Mouse (Mus musculus) hindbrain, embryonic 13.5 days (tissue): ENCODE measurements around the gene Clrn1. TPM values are rescaled to one million over a fixed set of nuclear protein-coding genes. Genes with fewer than 3 reads are reported as not detected.
"Not testable (repeated sequence)": the region's sequence is repeated elsewhere in the genome, so short reads cannot be mapped to it uniquely, and the experiment has no call there.

Experiments
- ATAC-seq: fragments of 200-750 bp; cut with Nextera tagmentation; 2 replicates; pipeline ENCODE4 v1.8.0; 2017; ENCODE audit warnings: moderate TSS enrichment; ENCODE audit not compliant: low FRiP score
- H3K27ac ChIP-seq: fragments of 300-500 bp; sonication (generic); 2 replicates; pipeline ENCODE4 v1.5.1; 2015; ENCODE audit warnings: inconsistent platforms, mild to moderate bottlenecking, moderate library complexity
- H3K27me3 ChIP-seq: fragments of 300-500 bp; sonication (generic); 2 replicates; pipeline ENCODE4 v1.6.1; 2015; ENCODE audit warnings: mild to moderate bottlenecking, inconsistent platforms
- H3K36me3 ChIP-seq: fragments of 300-500 bp; sonication (generic); 2 replicates; pipeline ENCODE4 v1.6.1; 2015; ENCODE audit warnings: mild to moderate bottlenecking, inconsistent platforms
- H3K4me1 ChIP-seq: fragments of 300-500 bp; sonication (generic); replicated peaks from 2 replicates; pipeline ENCODE4 v1.6.1; 2015; ENCODE audit warnings: inconsistent platforms
- H3K4me2 ChIP-seq: fragments of 300-500 bp; sonication (generic); 2 replicates; pipeline ENCODE4 v1.6.1; 2015; ENCODE audit warnings: inconsistent platforms, mild to moderate bottlenecking, moderate library complexity
- H3K4me3 ChIP-seq: fragments of 300-500 bp; sonication (generic); 2 replicates; pipeline ENCODE4 v1.5.1; 2015; ENCODE audit warnings: mild to moderate bottlenecking, inconsistent platforms
- H3K9ac ChIP-seq: fragments of 300-500 bp; sonication (generic); 2 replicates; pipeline ENCODE4 v1.6.1; 2015; ENCODE audit warnings: mild to moderate bottlenecking, inconsistent platforms
- H3K9me3 ChIP-seq: fragments of 300-500 bp; sonication (generic); 2 replicates; pipeline ENCODE4 v1.6.1; 2016; ENCODE audit warnings: inconsistent platforms
- WGBS: fragments of 180-500 bp; shearing (Covaris S2); methylation state at CpG from one replicate; pipeline ENCODE4 v1.1.7; 2015; 5-methylcytosine and 5-hydroxymethylcytosine counted together
- polyA plus RNA-seq: library from polyadenylated mRNA; unstranded; fragments of >200 nt; fragmentation: Nextera tagmentation; extraction: Ambion mirVana; gene quantifications from 2 replicates; pipeline ENCODE4 v1.2.1, GENCODE M21; 2015

Clrn1 gene
- polyA plus RNA-seq, 1 experiment from 2014 or later, result 4.7 TPM

DNA sequence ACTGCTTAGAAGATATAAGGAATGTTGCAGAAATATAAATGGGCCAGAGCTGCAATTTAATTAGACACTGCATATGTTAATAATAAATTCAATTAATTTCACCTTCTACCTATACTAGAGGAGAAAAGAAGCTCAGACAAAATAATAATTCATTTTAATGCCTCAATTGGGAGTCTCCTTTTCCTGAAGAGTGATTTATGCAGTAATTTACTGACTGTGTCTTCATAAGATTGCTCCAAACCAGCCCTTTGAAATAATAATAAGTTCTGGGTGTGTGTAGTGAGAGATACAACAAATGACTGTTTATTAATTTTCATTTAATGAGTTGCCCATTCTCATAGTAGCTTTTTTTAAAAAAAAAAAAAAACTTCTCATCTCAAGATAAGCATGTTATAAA lies 1.6 kb downstream of the Clrn1 start:
- peak; percentile 29; the same call in 1 of the 2 replicates for ATAC-seq
- Histone ChIP-seq H3K9me3 (no peaks in the 10 kb centered on the region), H3K36me3 (no peaks in the 10 kb centered on the region), H3K4me3 (no peak overlapping the region), H3K27me3 (no peaks in the 10 kb centered on the region), H3K27ac (no peak overlapping the region), H3K9ac (no peak overlapping the region), H3K4me1 (peaks cover 18% of the 10 kb centered on the region), H3K4me2 (no peak overlapping the region)

DNA sequence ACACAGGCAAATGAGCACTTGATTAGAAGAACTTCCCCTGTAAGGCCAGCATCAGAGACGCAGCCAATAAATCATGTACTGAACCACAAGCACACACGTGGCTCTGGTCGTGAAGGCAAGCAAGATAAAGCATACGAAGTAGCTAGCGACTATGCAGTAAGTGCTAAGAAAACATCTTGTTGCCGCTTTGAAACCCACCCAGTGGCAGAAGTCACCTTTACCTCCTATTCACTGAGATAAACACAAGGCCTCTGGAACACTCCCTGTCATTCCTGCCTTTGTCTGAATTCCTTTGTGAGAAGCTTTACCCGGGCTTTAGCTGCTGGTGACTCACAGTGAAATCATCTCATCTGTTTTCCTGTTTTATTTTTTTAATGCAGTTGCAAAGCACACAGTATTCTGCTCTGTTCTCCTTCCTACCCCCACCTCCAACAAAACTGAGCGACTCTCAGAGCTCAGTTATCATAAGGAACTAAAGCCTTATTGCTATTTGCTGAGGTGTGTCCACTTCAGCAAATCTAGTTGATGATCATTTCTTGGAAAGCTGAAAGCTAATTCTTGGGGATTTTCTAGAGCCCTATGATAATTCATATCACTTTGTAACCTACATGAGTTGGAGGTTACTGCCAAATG lies 2.1 kb downstream of the Clrn1 start:
- Histone ChIP-seq H3K9me3 (no peaks in the 10 kb centered on the region), H3K27me3 (no peaks in the 10 kb centered on the region), H3K36me3 (no peaks in the 10 kb centered on the region), H3K9ac (peak overlapping the region; percentile 49; the same call in 1 of the 2 replicates), H3K4me1 (peaks cover 18% of the 10 kb centered on the region), H3K4me2 (no peak overlapping the region), H3K4me3 (no peak overlapping the region), H3K27ac (peak overlapping the region; percentile 65)
- peak; percentile 44 for ATAC-seq
- 22% methylated on average over 8 of the region's 8 CpGs for WGBS

DNA sequence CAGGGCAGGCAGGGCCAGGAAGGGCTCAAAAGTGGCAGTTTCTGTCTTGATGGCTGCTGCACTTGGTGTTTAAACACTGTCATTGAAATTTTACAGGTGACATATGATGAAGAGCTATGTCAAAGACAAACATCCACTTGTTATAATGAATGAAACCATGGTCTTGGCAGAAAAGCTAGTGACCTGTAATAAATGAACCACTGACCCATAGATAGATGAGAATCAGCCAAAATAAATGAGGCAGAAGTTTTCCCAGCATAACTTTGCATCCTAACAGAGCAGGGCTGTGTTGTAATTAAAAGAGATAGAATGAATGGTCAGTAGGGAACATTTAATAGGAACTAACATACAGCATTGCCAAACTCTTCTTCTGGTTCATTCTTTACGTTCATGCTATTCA lies 4.1 kb downstream of the Clrn1 start:
- no peak for ATAC-seq
- H3K4me2 ChIP-seq, result no peak overlapping the region
- WGBS, result 39% methylated on average over 1 of the region's 1 CpGs

DNA sequence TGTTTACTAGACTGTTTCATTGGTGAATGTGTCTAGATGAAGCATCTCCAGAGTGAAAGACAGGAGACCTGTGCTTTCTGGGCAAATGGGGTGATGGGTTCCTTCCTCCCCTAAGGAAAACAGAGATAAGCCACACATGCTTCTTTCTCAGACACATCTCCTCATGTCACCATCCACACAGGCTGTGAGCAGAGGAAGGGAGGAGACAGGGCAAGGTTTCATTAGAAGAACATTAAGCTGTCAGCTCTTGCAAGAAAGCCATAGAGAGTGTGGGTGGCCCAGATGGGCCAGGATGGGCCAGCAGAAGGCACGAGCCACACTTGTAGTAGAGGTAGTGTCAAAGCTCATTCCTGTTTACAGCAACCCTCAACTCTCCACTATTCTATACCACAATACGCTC lies 5.0 kb downstream of the Clrn1 start:
- Histone ChIP-seq H3K4me2 (no peak overlapping the region), H3K4me3 (no peak overlapping the region), H3K4me1 (peaks cover 17% of the 10 kb centered on the region), H3K27me3 (no peaks in the 10 kb centered on the region), H3K27ac (no peak overlapping the region), H3K9me3 (no peaks in the 10 kb centered on the region), H3K9ac (no peak overlapping the region), H3K36me3 (no peaks in the 10 kb centered on the region)
- no peak for ATAC-seq
- 63% methylated on average over 2 of the region's 2 CpGs for WGBS

More for the DNA sequence above, 4.1 kb downstream of the Clrn1 start:
- Histone ChIP-seq H3K36me3 (no peaks in the 10 kb centered on the region), H3K27me3 (no peaks in the 10 kb centered on the region), H3K27ac (no peak overlapping the region), H3K9ac (no peak overlapping the region), H3K4me1 (peaks cover 18% of the 10 kb centered on the region), H3K9me3 (no peaks in the 10 kb centered on the region), H3K4me3 (no peak overlapping the region)

DNA sequence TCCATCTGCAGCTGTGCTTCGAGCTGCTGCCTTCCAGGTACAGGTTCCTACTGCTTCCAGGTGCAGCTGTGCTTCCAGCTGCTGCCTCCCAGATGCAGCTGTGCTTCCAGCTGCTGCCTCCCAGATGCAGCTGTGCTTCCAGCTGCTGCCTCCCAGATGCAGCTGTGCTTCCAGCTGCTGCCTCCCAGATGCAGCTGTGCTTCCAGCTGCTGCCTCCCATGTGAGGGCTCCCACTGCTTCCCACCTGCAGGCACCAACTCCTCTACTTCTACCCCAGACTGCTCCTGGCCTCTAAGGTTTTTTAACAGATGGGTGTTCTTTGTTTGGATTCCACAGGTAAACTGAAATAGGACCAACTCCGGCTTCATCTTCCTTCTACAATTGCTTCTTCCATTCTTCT lies 13.3 kb downstream of the Clrn1 start:
- H3K9me3 ChIP-seq, H3K27ac ChIP-seq, H3K9ac ChIP-seq, H3K27me3 ChIP-seq, H3K36me3 ChIP-seq, H3K4me3 ChIP-seq, ATAC-seq, H3K4me1 ChIP-seq, H3K4me2 ChIP-seq: not testable (repeated sequence)
- WGBS, result 73% methylated on average over 2 of the region's 2 CpGs

DNA sequence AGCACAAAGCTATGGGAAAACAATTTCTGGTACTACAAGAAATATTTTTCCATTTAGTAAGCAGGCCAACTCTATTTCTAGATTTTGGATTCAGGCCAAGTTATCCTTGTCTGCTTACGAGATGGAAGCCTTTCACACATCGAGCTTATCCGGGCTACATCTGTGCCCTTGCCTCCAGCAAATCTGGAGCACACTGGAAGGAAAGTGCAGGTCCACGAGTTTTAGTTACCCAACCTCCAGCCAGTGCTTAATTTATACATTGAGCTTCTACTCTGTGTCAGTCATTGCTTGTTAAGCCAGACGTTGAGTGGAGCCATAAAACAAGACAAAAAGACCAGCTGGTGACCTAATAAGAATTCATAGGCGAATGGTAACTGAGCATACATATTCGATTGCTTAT lies 19.4 kb downstream of the Clrn1 start:
- ATAC-seq, result no peak
- Histone ChIP-seq H3K27ac (no peak overlapping the region), H3K9ac (no peak overlapping the region), H3K36me3 (no peaks in the 10 kb centered on the region), H3K4me1 (0 out of 2 replicates have a peak, but pooled peaks cover 3% of the 10 kb centered on the region), H3K4me3 (no peak overlapping the region), H3K9me3 (no peaks in the 10 kb centered on the region), H3K27me3 (no peaks in the 10 kb centered on the region), H3K4me2 (no peak overlapping the region)
- 39% methylated on average over 7 of the region's 7 CpGs for WGBS

DNA sequence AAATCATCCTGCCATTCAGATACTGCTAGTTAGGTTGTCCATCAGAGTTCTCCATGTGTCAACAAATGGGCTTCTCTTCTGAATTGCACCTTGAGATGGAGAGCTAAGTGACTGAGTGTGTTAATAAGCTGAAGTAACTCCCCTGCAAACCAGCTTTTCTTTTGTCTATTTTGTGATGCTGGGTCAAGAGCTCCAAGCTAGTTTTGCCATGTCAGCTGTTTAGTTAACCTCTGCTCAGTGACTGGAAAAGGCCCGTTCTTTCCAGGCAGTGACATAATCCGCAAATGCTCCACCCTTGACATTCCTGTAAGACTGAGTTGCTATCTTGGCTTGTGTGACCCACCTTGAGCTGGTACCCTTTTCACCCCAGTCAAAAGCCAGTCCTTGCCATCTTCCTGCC lies 22.2 kb downstream of the Clrn1 start:
- no peaks in the 10 kb centered on the region for H3K36me3 ChIP-seq
- H3K4me1 ChIP-seq, result 0 out of 2 replicates have a peak, but pooled peaks cover 3% of the 10 kb centered on the region
- ATAC-seq, result no peak
- no peak overlapping the region for H3K9ac ChIP-seq
- H3K4me3 ChIP-seq, result no peak overlapping the region
- no peak overlapping the region for H3K27ac ChIP-seq
- H3K4me2 ChIP-seq, result no peak overlapping the region
- H3K9me3 ChIP-seq, result no peaks in the 10 kb centered on the region
- 87% methylated on average over 2 of the region's 2 CpGs for WGBS
- H3K27me3 ChIP-seq, result no peaks in the 10 kb centered on the region

DNA sequence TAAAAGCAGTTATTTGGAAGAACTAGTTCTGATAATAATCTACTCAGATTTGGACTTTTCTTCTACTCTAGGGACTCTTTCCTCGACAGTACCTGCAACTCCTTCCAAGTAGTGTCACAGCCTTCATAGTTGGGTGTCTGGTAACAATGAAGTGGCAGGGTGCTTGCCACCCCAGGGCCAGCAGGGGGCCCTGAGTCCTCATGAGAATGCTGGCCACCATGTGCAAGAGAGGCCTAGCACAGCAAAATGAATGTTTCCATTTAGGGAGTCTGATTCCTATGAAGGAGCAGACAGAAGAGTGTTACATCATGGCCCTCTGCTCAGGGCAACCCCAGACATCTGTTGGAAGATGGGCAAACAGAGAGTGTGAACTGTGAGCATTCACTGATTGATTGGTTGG lies 41.7 kb downstream of the Clrn1 start:
- WGBS, result 74% methylated on average over 1 of the region's 1 CpGs
- Histone ChIP-seq H3K27ac (no peak overlapping the region), H3K27me3 (no peaks in the 10 kb centered on the region), H3K9me3 (no peaks in the 10 kb centered on the region), H3K9ac (no peak overlapping the region), H3K4me1 (no peaks in the 10 kb centered on the region), H3K36me3 (no peaks in the 10 kb centered on the region), H3K4me2 (no peak overlapping the region), H3K4me3 (no peak overlapping the region)
- no peak for ATAC-seq

DNA sequence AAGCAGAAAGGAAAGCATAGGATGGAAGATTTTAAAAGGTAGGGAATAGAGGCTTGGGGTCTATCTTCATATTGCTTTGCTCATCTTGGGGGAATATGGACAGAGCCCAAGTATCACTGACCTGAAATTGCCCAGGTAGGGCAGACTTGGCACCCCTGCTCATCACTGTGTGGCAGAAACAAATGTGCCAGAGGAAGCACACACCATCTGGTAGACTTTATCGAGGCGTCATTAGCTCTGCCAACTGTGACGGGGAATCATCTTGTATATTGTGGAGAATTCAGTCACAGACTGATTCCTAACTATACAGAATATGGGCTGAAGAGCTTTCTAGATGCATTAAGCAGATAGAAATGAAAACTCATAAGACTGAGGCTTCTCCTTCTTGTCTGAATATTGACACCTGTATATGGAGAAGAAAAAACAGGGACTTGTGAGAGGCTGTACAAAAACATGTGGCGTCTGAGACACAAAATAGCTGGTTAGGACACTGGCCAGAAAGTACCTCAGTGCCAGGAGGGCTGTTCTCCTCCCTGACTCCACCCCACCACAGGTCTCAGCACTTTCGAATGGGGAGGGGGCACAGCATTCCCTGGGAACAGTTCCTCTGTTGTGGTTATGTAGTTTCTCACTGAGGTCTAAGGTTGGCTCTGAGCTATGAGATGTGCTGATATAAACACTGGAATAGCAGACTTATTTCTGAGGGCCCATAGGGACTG lies 51.5 kb downstream of the Clrn1 start:
- no peaks in the 10 kb centered on the region for H3K36me3 ChIP-seq
- no peak overlapping the region for H3K9ac ChIP-seq
- no peaks in the 10 kb centered on the region for H3K9me3 ChIP-seq
- H3K4me1 ChIP-seq, result peaks cover 5% of the 10 kb centered on the region
- no peak overlapping the region for H3K27ac ChIP-seq
- no peak overlapping the region for H3K4me2 ChIP-seq
- H3K27me3 ChIP-seq, result peaks cover 9% of the 10 kb centered on the region; the same call in 1 of the 2 replicates
- H3K4me3 ChIP-seq, result no peak overlapping the region
- 82% methylated on average over 5 of the region's 5 CpGs for WGBS
- ATAC-seq, result no peak

DNA sequence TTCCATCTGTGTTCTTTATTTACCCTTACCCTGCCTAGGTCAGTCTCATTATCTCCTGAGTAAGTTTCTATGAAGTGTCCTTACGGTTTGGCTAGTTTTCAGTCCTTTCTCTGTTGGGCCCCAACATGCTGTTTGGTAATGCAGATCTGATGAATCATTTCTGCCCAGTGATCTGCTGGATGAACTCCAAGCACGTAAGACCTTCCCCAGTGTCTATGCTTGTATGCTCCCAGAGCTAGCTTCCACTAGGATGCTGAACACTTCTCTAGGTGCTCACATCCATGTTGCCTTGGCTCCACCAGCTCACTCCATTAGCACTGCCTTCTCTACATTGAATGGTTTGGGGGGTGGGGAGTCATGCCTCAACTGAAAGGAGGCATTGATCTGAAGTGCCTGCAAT lies 52.3 kb downstream of the Clrn1 start:
- H3K36me3 ChIP-seq, result no peaks in the 10 kb centered on the region
- no peak overlapping the region for H3K4me2 ChIP-seq
- H3K27ac ChIP-seq, result no peak overlapping the region
- WGBS, result 72% methylated on average over 2 of the region's 2 CpGs
- no peak overlapping the region for H3K9ac ChIP-seq
- no peak overlapping the region for H3K4me3 ChIP-seq
- no peaks in the 10 kb centered on the region for H3K9me3 ChIP-seq
- ATAC-seq, result no peak
- peaks cover 13% of the 10 kb centered on the region for H3K27me3 ChIP-seq
- H3K4me1 ChIP-seq, result peaks cover 6% of the 10 kb centered on the region

DNA sequence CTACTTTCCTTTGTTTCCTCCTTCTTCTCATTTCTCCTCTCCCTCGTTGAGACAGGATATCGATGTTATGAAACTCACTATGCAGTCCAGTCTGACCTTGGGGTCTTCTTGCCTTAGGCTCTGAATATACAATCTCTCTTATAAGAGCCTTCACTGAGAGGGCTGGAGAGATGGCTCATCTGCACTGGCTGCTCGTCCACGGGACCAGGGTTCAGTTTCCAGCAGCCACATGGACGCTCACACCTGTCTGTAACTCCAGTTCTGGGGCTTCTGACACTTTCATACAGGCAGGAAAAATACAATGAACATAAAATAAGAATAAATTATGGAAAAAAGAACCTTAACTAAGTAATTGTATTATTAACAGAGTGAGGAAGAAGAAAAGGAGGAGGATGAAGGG lies 53.6 kb downstream of the Clrn1 start:
- H3K36me3 ChIP-seq, result no peaks in the 10 kb centered on the region
- no peak overlapping the region for H3K9ac ChIP-seq
- no peak overlapping the region for H3K4me3 ChIP-seq
- peaks cover 17% of the 10 kb centered on the region for H3K27me3 ChIP-seq
- no peaks in the 10 kb centered on the region for H3K9me3 ChIP-seq
- 91% methylated on average over 5 of the region's 5 CpGs for WGBS
- H3K4me1 ChIP-seq, result peaks cover 10% of the 10 kb centered on the region
- no peak overlapping the region for H3K4me2 ChIP-seq
- H3K27ac ChIP-seq, result no peak overlapping the region
- ATAC-seq, result no peak

DNA sequence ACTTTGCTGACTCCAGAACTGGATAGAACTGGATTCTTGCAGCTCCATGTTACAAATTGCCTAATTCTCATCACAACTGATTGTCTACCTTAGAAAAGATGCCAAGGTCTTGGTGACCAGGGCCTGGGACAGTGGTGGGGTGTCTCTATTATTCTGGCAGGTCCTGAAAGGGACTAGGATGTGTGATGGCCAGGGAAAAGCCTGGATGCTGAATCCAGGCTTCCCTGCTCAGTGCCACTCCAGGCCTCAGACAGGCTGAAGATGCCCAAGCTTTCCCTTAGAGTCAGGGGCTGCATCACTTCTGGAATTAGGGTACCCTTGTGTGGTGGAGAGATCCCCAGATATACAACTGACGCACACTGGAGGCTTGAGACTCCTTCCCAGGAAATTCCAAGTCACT lies 55.2 kb downstream of the Clrn1 start:
- H3K9me3 ChIP-seq, result no peaks in the 10 kb centered on the region
- no peak for ATAC-seq
- H3K27ac ChIP-seq, result no peak overlapping the region
- 77% methylated on average over 1 of the region's 1 CpGs for WGBS
- H3K36me3 ChIP-seq, result no peaks in the 10 kb centered on the region
- peaks cover 12% of the 10 kb centered on the region for H3K4me1 ChIP-seq
- no peak overlapping the region for H3K4me3 ChIP-seq
- H3K9ac ChIP-seq, result no peak overlapping the region
- peaks cover 17% of the 10 kb centered on the region for H3K27me3 ChIP-seq
- no peak overlapping the region for H3K4me2 ChIP-seq
